Mouse (Mus musculus): ENCODE measurements at regions not wholly inside any gene's neighbourhood (a gene's known extent, or its start where the extent isn't known, plus 50 kb on each side); places are given as distances from the start of the nearest gene placed in this dataset.

DNA sequence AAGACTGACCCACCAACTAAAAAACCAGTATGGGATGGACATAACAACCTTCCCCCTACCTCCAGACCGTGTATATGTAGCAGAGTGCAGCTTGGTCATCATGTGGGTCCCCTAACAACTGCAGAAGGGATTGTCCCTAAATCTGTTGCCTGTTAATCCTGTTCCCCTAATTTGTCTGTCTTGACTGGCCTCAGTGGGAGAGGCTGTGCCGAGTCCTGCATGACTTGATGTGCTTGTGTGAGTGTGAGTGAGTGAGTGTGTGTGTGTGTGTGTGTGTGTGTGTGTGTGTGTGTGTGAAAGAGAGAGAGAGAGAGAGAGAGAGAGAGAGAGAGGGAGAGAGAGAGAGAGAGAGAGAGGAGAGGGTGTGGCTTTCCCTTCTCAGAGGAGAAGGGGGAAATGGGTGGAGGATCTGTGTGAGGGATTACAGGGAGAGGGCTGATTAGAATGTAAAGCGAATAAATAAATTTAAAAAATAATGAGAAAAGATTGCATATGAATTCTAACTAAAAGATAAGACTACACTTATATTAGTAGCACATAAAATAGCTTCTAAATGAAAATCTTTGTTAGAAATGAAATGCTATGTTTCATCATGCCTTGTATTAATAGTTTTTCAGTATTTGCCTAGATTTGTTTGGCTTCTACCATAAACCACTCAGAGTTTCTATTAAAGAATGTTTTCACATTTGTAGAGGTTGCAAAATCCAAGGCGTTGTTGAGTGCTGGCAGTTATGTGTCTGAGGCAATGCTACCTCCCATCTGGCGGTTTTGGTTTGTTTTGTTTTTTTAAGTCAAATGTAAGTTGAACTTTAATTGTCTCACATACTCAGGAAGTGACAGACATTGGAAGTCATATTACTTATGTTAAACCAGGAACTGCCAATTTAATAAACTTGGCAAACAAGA is 740.9 kb downstream of the Abca13 start:
- no peaks in the 10 kb centered on the region for H3K9me3 ChIP-seq (replicated peaks; ENCODE audit: control insufficient read depth, low read length)
- TF ChIP-seq CTCF (IDR thresholded peaks at IDR 0.05; ENCODE audit: low read depth), result no peak
- TF ChIP-seq EP300 (IDR thresholded peaks at IDR 0.05; ENCODE audit: low read depth), result no peak
- no peak for ATAC-seq (ENCODE audit: insufficient read depth, low read depth)
- 59% methylated on average over 5 of the region's 5 CpGs for WGBS
- H3K4me1 ChIP-seq (ENCODE audit: control insufficient read depth, insufficient read depth), result no peaks in the 10 kb centered on the region
- no peak overlapping the region for H3K4me3 ChIP-seq (ENCODE audit: low read depth, low read length)
- no peak overlapping the region for H3K27ac ChIP-seq (ENCODE audit: low read depth)
- no peak overlapping the region for H3K9ac ChIP-seq (replicated peaks; ENCODE audit: low read depth, low read length)
- H3K36me3 ChIP-seq (replicated peaks; ENCODE audit: control insufficient read depth, insufficient read depth, low read length), result no peaks in the 10 kb centered on the region
- no peak overlapping the region for H3K4me2 ChIP-seq (ENCODE audit: low read depth, low read length)
- DNase-seq (ENCODE audit: low spot score), result no peak
- H3K27me3 ChIP-seq (ENCODE audit: control insufficient read depth, insufficient read depth, low read length), result no peaks in the 10 kb centered on the region

DNA sequence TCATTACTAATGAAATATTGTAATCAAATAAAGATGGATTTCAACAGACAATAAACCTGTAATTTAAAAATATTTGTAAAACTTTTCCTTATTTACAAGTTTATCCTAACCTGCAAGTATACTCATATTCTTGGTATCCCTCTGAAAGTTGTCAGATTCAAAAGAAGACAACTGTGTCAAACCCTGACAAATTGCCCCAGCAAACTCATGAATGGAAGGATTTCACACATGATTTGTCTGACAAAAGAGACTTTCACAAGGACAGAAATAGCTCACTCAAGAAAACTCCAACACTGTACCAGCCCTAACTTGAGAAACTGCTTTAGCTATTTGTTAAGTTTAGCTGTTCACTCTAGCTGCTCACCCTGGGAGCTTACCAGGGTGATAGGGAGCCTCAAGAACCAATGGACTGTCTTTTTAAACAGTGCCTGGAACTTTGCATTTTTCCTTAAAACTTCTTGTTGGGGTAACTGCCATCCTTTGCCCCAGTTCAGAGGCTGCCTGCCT is 771.0 kb downstream of the Abca13 start:
- no peak for ATAC-seq (ENCODE audit: insufficient read depth, low read depth)
- Histone ChIP-seq H3K4me2 (ENCODE audit: low read depth, low read length) (no peak overlapping the region), H3K9me3 (replicated peaks; ENCODE audit: control insufficient read depth, low read length) (no peaks in the 10 kb centered on the region), H3K4me1 (ENCODE audit: control insufficient read depth, insufficient read depth) (no peaks in the 10 kb centered on the region), H3K27ac (ENCODE audit: low read depth) (no peak overlapping the region), H3K9ac (replicated peaks; ENCODE audit: low read depth, low read length) (no peak overlapping the region), H3K36me3 (replicated peaks; ENCODE audit: control insufficient read depth, insufficient read depth, low read length) (no peaks in the 10 kb centered on the region), H3K27me3 (ENCODE audit: control insufficient read depth, insufficient read depth, low read length) (no peaks in the 10 kb centered on the region), H3K4me3 (ENCODE audit: low read depth, low read length) (no peak overlapping the region)
- TF ChIP-seq EP300 (IDR thresholded peaks at IDR 0.05; ENCODE audit: low read depth), result no peak
- no peak for TF ChIP-seq CTCF (IDR thresholded peaks at IDR 0.05; ENCODE audit: low read depth)
- DNase-seq (ENCODE audit: low spot score), result no peak

DNA sequence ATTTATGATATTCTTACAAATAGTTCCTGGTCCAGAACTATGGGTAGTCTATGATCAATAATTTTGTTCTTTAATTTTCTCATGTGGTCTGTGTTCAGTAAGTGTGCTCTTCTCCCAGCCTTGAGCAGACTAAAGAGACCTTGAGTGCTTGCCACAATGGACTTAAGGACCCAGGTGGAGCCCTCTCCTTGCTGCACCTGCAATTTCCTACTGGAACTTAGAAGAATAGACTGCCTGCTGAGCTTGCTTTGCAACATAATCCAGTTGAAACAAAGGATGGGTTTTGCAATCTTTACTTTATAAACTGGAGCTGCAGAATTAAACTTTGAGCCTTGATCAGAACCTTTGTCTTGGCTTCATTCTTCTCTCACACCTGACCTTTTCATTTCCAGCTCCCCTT is 791.2 kb downstream of the Abca13 start:
- Histone ChIP-seq H3K27me3 (ENCODE audit: control insufficient read depth, insufficient read depth, low read length) (no peaks in the 10 kb centered on the region), H3K4me1 (ENCODE audit: control insufficient read depth, insufficient read depth) (no peaks in the 10 kb centered on the region), H3K4me2 (ENCODE audit: low read depth, low read length) (no peak overlapping the region), H3K36me3 (replicated peaks; ENCODE audit: control insufficient read depth, insufficient read depth, low read length) (no peaks in the 10 kb centered on the region), H3K9ac (replicated peaks; ENCODE audit: low read depth, low read length) (no peak overlapping the region), H3K27ac (ENCODE audit: low read depth) (no peak overlapping the region), H3K4me3 (ENCODE audit: low read depth, low read length) (no peak overlapping the region), H3K9me3 (replicated peaks; ENCODE audit: control insufficient read depth, low read length) (no peaks in the 10 kb centered on the region)
- DNase-seq (ENCODE audit: low spot score) (no peak), ATAC-seq (ENCODE audit: insufficient read depth, low read depth) (no peak)
- TF ChIP-seq EP300 (IDR thresholded peaks at IDR 0.05; ENCODE audit: low read depth) (no peak), CTCF (IDR thresholded peaks at IDR 0.05; ENCODE audit: low read depth) (no peak)

DNA sequence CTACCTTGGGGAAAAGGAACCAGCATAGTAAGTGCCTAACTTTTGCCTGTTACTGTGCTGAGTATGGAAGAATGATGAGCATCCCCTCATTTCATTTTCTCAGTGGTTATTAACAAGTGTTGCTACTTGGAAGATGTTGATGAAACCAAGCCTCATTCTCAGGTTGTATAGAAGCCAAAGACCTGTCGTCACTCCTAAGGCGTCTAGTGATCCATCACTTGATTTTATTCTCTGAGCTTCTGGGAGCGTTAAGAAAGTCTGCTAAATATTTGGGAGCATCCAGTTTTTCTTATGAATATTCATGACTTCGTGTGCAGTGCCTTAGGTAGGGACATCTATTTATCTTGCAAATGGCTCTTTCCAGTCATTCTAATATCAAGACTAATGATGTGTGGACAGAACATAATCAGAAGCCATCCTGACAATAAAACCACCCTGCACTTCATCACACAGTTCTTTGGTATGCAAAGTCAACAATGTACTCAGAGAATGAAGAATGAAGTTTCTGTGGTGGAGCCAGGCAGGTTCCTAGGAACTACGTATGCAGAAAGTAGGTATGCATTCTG is 802.9 kb downstream of the Abca13 start:
- H3K36me3 ChIP-seq (replicated peaks; ENCODE audit: control insufficient read depth, insufficient read depth, low read length), result no peaks in the 10 kb centered on the region
- ATAC-seq (ENCODE audit: insufficient read depth, low read depth), result no peak

DNA sequence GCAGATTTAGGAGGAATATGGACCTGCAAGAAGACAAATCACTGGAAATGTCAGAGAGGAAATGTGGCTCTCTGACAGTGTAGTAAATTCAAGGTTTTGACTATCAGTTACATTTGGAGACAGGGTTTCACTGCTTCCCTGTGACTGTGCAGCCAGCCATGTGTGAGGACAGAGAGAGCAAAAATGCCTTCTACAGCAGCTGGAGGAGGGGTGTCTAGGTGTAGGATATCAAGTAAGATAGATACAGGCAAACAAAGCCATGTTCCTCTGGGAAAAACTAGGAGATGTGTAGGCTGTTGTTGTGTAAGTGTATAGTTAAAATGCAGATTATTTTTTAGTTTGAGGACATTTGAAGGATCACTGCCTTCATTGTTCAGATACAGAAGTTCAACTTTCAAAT is 803.6 kb downstream of the Abca13 start:
- ATAC-seq (ENCODE audit: insufficient read depth, low read depth), result no peak
- no peak overlapping the region for H3K9ac ChIP-seq (replicated peaks; ENCODE audit: low read depth, low read length)

More for the DNA sequence above, 802.9 kb downstream of the Abca13 start:
- H3K27me3 ChIP-seq (ENCODE audit: control insufficient read depth, insufficient read depth, low read length), result no peaks in the 10 kb centered on the region
- no peak overlapping the region for H3K4me2 ChIP-seq (ENCODE audit: low read depth, low read length)
- TF ChIP-seq CTCF (IDR thresholded peaks at IDR 0.05; ENCODE audit: low read depth) (no peak), EP300 (IDR thresholded peaks at IDR 0.05; ENCODE audit: low read depth) (no peak)
- H3K9ac ChIP-seq (replicated peaks; ENCODE audit: low read depth, low read length), result no peak overlapping the region
- H3K4me3 ChIP-seq (ENCODE audit: low read depth, low read length), result no peak overlapping the region
- DNase-seq (ENCODE audit: low spot score), result no peak
- H3K4me1 ChIP-seq (ENCODE audit: control insufficient read depth, insufficient read depth), result peaks cover 9% of the 10 kb centered on the region
- no peak overlapping the region for H3K27ac ChIP-seq (ENCODE audit: low read depth)
- H3K9me3 ChIP-seq (replicated peaks; ENCODE audit: control insufficient read depth, low read length), result no peaks in the 10 kb centered on the region
- WGBS, result 37% methylated on average over 5 of the region's 5 CpGs

More for the DNA sequence above, 803.6 kb downstream of the Abca13 start:
- Histone ChIP-seq H3K4me2 (ENCODE audit: low read depth, low read length) (no peak overlapping the region), H3K4me3 (ENCODE audit: low read depth, low read length) (no peak overlapping the region), H3K9me3 (replicated peaks; ENCODE audit: control insufficient read depth, low read length) (no peaks in the 10 kb centered on the region), H3K27me3 (ENCODE audit: control insufficient read depth, insufficient read depth, low read length) (no peaks in the 10 kb centered on the region), H3K4me1 (ENCODE audit: control insufficient read depth, insufficient read depth) (peaks cover 9% of the 10 kb centered on the region), H3K36me3 (replicated peaks; ENCODE audit: control insufficient read depth, insufficient read depth, low read length) (no peaks in the 10 kb centered on the region), H3K27ac (ENCODE audit: low read depth) (no peak overlapping the region)
- TF ChIP-seq EP300 (IDR thresholded peaks at IDR 0.05; ENCODE audit: low read depth), result no peak
- no peak for TF ChIP-seq CTCF (IDR thresholded peaks at IDR 0.05; ENCODE audit: low read depth)
- DNase-seq (ENCODE audit: low spot score), result no peak
